Mouse (Mus musculus): ENCODE results near the gene Prdm12. TPM values are rescaled to one million over a fixed set of nuclear protein-coding genes. Genes with fewer than 3 reads are reported as not detected.

The Prdm12 gene
- polyA plus RNA-seq, 1 experiment = not detected

DNA sequence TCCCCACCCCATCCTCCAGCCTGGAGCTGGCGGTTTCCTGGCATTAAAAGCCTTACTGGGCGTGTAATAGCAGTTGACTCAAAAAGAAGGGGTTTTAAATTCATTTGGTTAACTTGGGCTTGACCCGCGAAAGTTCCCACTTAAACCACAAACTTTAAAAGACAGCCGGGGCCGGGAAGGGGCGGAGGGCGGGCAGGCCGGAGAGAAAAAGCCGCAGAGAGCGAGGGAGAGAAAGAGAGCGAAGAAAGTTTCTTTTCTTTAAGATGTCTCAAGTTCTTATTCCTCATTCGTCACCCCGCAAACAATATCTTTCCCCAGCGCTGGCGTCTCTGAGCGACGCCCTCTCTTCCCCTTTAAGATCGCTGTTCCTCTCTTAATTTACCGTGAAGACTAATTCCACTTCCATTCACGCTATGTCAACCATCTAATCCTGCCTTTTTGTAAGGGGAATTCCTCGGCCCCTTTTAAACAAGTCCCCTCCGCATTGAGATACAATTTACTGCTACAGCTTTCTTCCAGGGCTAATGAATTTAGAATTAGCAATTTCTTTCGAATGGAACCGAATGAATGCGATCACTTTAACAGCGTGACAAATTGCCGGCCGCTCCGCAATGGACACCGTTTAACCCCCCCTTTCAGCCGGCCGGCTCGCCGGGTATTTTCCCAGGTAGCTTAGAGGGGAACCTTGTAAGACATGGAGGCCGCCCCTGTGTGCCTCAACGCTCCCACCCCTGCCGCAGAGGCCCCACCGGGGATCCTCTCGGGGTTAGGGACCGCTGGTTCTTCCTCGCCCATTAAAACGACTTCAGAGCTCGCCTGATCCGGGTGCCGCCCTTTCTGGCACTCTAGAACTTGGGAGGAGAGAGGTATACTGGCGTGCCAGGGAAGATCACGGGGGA lies 1.0 kb downstream of the Prdm12 start:
- H3K4me1 ChIP-seq (ENCODE audit: control insufficient read depth, insufficient read depth, low read length) = peaks cover 3% of the 10 kb centered on the region
- 2% methylated on average over 48 of the region's 48 CpGs for WGBS
- no peak for TF ChIP-seq POLR2A (IDR thresholded peaks at IDR 0.05; ENCODE audit: borderline replicate concordance, extremely low read depth, low read depth, low read length)
- no peak for TF ChIP-seq CTCF (IDR thresholded peaks at IDR 0.05; ENCODE audit: insufficient read depth, low read length)
- DNase-seq = no peak
- H3K4me3 ChIP-seq (replicated peaks; ENCODE audit: extremely low read depth, low read depth, low read length) = no peak overlapping the region

DNA sequence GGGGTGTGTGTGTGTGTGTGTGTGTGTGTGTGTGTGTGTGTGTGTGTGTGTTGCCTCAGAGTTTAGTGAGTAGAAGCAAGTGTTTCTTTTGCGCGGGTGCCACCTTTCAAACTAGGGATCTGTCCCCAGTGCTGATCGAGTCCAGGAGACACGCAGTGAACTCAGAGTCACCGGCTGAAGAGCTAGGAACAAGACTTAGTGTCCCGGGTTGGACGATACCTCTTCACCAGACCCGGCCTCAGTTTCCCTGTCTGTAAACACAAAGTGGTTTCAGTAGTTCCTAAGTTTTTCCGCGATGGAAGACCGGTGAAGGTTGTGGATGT lies 1.6 kb downstream of the Prdm12 start:
- DNase-seq = no peak
- Histone ChIP-seq H3K4me1 (ENCODE audit: control insufficient read depth, insufficient read depth, low read length) (peaks cover 3% of the 10 kb centered on the region; the same call in 1 of the 2 replicates), H3K4me3 (replicated peaks; ENCODE audit: extremely low read depth, low read depth, low read length) (no peak overlapping the region)
- TF ChIP-seq POLR2A (IDR thresholded peaks at IDR 0.05; ENCODE audit: borderline replicate concordance, extremely low read depth, low read depth, low read length) (no peak), CTCF (IDR thresholded peaks at IDR 0.05; ENCODE audit: insufficient read depth, low read length) (no peak)
- 3% methylated on average over 11 of the region's 11 CpGs for WGBS

DNA sequence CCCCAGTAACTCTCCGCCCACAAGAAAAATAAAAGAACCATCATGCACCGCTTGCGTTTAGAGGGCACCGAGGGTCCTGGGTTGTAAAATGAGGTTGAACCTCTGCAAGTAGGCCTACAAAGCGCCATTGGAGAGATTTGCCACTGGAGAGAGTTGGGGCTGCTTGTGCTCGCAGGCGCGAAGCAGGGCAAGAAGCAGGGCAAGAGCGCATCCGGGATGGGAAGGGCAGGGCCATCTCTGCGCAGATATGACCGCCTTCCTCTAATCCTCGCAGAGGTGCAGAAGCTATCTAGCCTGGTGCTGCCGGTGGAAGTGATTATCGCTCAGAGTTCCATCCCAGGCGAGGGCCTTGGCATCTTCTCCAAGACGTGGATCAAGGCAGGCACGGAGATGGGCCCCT lies 2.1 kb downstream of the Prdm12 start:
- 5% methylated on average over 18 of the region's 18 CpGs for WGBS
- no peak for DNase-seq
- Histone ChIP-seq H3K4me3 (replicated peaks; ENCODE audit: extremely low read depth, low read depth, low read length) (no peak overlapping the region), H3K4me1 (ENCODE audit: control insufficient read depth, insufficient read depth, low read length) (peaks cover 3% of the 10 kb centered on the region; the same call in 1 of the 2 replicates)
- TF ChIP-seq POLR2A (IDR thresholded peaks at IDR 0.05; ENCODE audit: borderline replicate concordance, extremely low read depth, low read depth, low read length) = no peak
- TF ChIP-seq CTCF (IDR thresholded peaks at IDR 0.05; ENCODE audit: insufficient read depth, low read length) = no peak

DNA sequence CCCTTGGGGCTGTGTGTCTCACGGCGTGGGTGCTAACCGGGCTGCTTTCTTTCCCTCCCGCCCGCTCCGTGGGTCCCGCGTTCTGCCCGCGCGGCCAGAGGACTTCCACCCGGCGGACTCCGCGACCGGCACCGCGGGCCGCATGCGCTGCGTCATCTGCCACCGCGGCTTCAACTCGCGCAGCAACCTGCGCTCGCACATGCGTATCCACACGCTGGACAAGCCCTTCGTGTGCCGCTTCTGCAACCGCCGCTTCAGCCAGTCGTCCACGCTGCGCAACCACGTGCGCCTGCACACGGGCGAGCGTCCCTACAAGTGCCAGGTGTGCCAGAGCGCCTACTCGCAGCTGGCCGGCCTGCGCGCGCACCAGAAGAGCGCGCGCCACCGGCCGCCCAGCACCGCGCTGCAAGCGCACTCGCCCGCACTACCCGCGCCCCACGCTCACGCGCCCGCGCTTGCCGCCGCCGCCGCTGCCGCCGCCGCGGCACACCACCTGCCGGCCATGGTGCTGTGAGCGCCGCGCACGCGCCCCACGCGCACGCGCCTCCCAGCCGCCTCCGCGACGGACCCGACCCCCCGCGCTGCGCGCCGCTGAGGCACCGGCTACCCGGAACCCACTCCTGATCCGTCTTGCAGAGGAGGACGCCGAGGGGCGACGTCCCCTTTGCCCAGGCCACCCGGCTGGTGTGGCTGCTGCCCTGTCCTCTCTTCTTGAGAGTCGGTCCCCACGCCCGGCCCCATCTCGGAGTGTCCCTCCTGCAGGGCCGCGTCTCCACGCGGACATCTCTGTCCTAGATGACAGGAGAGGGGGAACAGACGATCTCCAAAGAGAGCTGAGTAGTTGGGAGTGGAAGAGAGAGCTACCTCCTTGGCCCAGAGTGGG lies 14.4 kb downstream of the Prdm12 start:
- DNase-seq = no peak
- H3K4me1 ChIP-seq (ENCODE audit: control insufficient read depth, insufficient read depth, low read length) = no peaks in the 10 kb centered on the region
- WGBS = 1% methylated on average over 106 of the region's 109 CpGs
- no peak for TF ChIP-seq POLR2A (IDR thresholded peaks at IDR 0.05; ENCODE audit: borderline replicate concordance, extremely low read depth, low read depth, low read length)
- no peak for TF ChIP-seq CTCF (IDR thresholded peaks at IDR 0.05; ENCODE audit: insufficient read depth, low read length)
- no peak overlapping the region for H3K4me3 ChIP-seq (replicated peaks; ENCODE audit: extremely low read depth, low read depth, low read length)

DNA sequence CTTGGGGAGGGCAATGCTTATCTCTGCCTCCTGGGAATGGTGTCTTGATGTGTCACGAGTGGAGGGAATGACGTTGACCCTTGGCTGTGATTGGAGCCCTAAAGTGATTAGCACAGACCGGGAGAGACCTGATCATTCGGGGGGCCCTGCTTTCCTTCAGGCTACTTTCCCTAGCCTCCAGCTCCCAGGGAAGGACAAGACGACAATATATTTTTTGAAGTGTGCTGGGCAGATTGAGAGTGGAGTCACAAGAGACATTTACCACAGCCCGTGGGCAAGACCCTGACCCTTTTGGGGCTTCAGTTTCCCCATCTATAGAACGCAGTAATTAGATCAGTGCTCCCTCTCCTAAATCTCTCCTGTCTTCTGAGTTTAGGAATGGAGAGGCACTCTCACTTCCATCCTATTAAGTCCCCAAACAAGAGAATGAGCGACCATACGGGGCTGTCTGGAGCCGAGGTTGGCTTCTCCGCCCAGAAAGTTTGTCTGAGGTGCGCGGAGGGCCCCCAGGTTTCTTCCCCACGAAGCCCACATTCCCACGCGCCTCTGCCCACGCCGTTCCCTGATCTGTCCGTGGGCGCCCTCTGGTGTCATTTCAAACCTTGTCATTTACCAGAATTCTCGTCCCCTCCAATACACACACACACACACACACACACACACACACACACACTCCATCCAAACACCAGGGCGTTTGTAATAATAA lies 15.2 kb downstream of the Prdm12 start:
- peak; percentile 44 for DNase-seq
- no peaks in the 10 kb centered on the region for H3K4me1 ChIP-seq (ENCODE audit: control insufficient read depth, insufficient read depth, low read length)
- no peak overlapping the region for H3K4me3 ChIP-seq (replicated peaks; ENCODE audit: extremely low read depth, low read depth, low read length)
- peak; percentile 34 for TF ChIP-seq CTCF (IDR thresholded peaks at IDR 0.05; ENCODE audit: insufficient read depth, low read length)
- TF ChIP-seq POLR2A (IDR thresholded peaks at IDR 0.05; ENCODE audit: borderline replicate concordance, extremely low read depth, low read depth, low read length) = no peak
- 4% methylated on average over 22 of the region's 22 CpGs for WGBS

DNA sequence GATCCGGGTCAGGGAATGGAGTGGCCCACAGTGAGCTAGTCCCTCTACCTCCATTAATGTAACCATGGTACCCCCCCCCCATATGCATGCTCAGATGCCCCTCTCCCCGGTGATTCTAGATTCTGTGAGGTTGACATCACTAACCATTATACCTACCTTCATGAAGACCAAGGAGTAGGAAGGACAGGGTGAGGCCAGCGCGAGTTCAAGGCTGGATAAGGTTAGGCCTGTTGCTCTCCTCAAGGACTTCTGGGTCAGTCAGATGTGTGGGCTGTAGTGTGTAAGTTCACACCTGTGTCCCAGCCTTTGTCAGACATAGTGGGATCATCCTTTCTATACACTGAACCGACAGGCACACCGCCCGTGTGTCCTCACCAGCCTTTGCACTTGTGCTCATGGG lies 16.5 kb downstream of the Prdm12 start:
- DNase-seq = no peak
- no peak for TF ChIP-seq CTCF (IDR thresholded peaks at IDR 0.05; ENCODE audit: insufficient read depth, low read length)
- no peak for TF ChIP-seq POLR2A (IDR thresholded peaks at IDR 0.05; ENCODE audit: borderline replicate concordance, extremely low read depth, low read depth, low read length)
- 84% methylated on average over 7 of the region's 7 CpGs for WGBS
- no peak overlapping the region for H3K4me3 ChIP-seq (replicated peaks; ENCODE audit: extremely low read depth, low read depth, low read length)
- no peaks in the 10 kb centered on the region for H3K4me1 ChIP-seq (ENCODE audit: control insufficient read depth, insufficient read depth, low read length)

DNA sequence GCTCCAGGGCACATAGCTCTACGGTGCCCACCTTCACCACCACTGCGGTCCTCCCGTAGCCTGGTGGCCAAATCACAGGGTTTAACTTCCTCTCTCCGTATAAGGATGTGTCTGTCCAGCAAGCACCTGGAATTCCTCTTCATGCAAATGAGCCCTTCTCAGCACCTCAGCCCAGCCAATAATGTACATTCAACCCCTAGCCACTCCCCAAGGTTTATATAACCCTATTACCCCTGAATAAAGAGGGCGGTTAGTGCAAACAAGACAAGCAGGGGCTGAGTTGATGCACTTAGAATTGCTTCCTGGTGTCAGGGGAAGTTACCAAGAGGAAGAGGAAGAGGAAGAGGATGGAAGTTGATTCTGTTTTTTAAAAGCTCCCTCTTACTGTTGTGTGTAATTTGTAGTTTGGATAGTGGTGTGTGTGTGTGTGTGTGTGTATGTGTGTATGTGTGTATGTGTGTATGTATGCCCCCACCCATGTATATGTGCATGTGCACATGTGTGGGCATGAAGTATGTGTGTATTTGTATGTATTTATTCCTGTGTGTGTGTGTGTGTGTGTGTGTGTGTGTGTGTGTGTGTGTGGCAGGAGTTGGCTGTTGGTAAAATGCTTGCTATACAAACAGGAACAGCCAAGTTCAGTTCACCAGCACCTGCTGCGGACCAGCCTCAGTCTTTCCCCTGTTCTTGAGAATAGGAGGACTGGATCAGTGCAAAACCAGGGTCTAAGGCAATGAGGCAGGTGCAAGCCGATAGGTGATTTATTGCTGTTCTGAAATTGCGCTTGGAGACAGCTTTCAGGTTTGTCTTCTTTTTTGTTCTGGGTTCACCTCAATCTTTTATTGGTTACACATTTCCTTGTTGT lies 23.3 kb downstream of the Prdm12 start:
- WGBS = 53% methylated on average over 8 of the region's 8 CpGs
- Histone ChIP-seq H3K4me1 (ENCODE audit: control insufficient read depth, insufficient read depth, low read length) (no peaks in the 10 kb centered on the region), H3K4me3 (replicated peaks; ENCODE audit: extremely low read depth, low read depth, low read length) (no peak overlapping the region)
- TF ChIP-seq CTCF (IDR thresholded peaks at IDR 0.05; ENCODE audit: insufficient read depth, low read length) (no peak), POLR2A (IDR thresholded peaks at IDR 0.05; ENCODE audit: borderline replicate concordance, extremely low read depth, low read depth, low read length) (no peak)
- DNase-seq = no peak

DNA sequence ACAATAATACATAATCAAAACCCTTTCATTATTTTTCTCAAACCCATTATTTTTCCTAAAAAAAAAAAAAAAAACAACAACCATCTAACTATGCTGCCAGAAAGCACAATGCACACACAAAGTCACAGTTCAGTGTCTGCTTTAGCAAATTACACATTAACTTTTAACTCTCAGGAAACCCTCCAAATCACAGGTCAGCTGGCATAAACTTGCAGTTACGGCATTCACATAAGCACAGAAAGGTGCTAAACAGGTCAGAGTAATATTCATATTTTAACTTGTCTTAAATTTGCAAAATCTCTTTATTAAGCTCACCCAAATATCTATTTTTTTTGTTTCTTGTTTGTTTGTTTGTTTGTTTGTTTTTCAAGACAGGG lies 24.0 kb downstream of the Prdm12 start:
- DNase-seq = no peak

More for the DNA sequence above, 24.0 kb downstream of the Prdm12 start:
- Histone ChIP-seq H3K4me3 (replicated peaks; ENCODE audit: extremely low read depth, low read depth, low read length) (no peak overlapping the region), H3K4me1 (ENCODE audit: control insufficient read depth, insufficient read depth, low read length) (no peaks in the 10 kb centered on the region)
- no peak for TF ChIP-seq POLR2A (IDR thresholded peaks at IDR 0.05; ENCODE audit: borderline replicate concordance, extremely low read depth, low read depth, low read length)
- TF ChIP-seq CTCF (IDR thresholded peaks at IDR 0.05; ENCODE audit: insufficient read depth, low read length) = no peak
- 80% methylated on average over 1 of the region's 1 CpGs for WGBS

All from lung, adult 2 months (tissue).